Mouse (Mus musculus): Measurements from ENCODE around the gene Dock10.
"Not testable (repeated sequence)": the region's sequence is repeated elsewhere in the genome, so short reads cannot be mapped to it uniquely, and the experiment has no call there.

Dock10 gene

DNA sequence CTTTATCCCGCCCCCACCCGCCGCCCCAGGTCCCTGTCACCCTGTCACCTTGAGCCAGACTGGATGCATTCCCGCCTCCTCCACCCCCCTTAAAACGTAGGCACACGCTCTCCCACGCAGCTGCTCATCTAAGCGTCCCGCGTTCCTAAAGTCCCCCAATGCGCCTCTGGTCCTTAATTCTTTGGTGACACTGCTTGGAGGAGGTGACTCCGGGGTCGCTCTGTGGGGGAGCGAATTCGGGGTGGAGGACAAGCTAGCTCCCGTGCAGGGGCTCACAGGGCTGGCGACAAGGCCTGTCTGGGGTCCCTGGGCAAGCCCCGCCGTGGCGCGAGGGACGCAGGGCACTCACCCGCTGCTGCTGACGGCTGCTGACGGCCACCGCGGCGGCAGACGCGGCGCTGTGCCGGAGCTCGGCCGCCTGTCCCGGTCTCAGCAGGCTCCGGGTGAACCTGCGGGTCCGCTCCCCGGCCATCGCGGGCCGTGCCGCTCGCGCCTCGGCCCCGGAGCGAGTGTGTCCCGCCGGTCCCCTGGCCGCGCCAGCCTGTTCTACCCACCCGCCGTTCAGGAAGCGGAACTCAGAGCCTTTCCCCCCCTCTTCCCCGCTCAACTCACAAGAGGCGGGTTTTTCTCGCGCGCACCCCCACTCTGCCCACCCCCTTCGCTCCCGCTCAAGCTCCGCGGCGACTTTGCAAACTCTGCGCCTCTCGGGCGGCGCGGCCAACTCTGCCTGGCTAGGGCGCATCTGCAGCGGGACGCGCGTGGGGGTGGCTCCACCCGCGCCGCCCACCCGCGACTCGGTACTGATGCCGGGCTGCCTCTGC, at the start of gene Dock10:
Dock10 (minus strand) TSS at position 551 of the 821 bp plus-strand sequence.
- DNase-seq (ENCODE audit: low spot score in 2 of 2) = peak; percentile 57 to 67

DNA sequence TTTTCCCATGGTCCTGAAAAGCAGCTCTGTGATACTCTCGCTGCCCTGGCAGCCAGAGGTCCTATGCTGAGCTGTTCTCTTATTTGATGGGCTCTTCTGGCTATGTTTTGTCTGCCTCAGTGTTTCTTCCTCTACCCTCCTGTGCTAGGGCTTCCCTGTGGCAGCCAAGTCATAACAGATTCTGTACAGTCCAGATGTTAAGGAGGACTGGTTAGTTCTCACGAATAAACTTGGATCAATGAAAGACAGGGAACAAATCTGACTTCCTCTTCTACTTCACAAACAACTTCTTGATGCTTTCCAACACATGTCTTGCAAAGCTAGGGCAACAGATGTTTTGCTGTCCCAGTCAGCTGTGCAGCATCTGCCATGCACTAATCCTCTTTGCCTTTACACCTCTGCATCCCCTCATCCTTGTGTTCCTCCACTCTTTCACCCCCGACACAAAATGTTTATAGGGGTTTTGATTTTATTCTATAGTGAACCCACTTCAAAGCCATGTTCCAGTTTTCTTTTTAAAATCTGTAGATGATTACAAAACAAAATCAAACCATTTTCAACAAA, 48.6 kb upstream of the Dock10 start:
- no peak for DNase-seq (ENCODE audit: low spot score in 2 of 2)

DNA sequence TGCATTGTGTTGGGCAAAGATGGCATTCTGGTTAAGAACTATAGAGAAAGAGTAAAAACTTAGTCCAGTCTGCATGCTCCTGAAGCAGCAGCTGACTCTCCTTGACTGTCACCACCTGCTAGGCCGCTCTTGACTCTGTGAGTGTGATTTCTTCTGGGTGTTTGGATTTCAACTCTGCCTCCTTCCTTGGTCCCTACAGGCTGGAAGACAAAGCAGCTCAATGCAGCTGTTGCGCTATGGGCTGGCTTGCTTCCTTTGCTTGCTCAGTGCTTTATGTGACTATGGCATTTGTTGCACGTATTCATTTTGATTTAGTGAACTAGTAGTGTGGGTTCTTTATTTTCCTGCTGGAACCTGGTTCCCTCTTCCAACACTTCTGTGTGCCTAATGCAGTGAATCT, 43.7 kb upstream of the Dock10 start:
- DNase-seq (ENCODE audit: low spot score in 2 of 2) = no peak

DNA sequence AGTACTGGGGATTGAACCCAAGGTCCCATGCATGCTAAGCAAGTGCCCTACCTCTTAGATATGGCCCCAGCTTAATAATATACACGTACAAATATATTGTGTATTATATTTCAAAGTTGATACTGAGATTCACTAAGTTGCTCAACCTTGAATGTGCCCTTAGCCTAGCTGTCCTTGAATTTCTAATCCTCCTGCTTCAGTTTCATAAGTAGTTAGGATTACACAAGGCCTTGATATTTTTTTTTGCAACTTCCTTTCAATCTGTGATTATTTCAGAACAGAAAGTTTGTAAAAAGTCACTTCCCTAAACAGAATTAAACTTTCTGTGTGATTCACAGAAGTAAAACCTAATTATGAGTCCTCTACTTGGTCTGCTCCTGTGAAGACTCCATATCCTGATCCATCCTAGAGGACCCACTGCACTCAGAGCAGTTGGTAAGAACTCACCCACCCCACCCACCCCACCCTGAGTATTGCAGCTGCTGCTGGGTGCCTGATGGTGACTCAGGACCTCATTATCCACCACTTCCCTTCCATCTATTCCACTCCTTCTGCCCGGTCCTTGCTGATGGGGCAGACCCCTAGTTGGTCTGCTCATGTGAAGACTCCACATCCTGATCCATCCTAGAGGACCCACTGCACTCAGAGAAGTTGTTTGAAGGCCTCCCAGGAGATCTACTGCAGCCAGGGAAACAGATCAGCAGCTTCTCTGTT, 26.9 kb upstream of the Dock10 start:
- no peak for DNase-seq (ENCODE audit: low spot score in 2 of 2)

DNA sequence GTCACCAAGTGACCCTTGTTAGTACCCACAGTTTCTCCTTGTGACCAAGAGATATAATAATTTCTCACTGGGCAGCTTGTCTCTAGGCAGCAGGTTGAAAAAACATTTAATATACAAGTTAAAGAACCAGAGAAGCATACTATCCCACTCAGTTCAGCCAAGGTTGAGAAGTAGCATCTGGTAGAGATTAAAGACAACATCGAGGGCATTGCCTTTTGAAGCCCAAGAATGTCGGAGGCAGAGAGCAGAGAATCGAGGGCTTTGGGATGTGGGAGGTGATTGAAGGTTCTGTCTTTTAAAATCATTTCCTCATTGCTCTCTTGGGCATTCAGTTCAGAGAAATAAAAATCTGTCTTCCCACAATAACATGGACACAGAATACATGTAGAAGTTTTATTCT, 25.8 kb upstream of the Dock10 start:
- no peak for DNase-seq (ENCODE audit: low spot score in 2 of 2)

DNA sequence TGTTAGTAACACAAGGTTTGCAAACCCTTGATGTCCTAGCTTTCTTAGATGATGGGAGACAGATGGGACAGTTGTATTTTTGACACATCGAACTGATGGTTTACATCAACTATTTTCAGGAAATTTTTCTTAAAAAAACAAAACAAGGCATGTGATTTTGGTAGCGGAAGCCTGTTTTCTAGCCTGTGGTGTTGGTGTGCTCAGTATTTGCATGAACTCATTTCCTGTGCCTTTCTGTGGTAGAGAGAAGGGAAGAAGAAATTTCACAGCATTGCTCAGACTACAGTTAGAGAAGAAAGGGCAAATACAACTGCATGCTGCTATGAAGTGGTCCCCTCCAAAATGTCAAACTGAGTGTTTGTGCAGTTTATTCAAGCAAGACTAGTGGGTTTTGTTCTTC, 7.2 kb upstream of the Dock10 start:
- no peak for DNase-seq (ENCODE audit: low spot score in 2 of 2)

DNA sequence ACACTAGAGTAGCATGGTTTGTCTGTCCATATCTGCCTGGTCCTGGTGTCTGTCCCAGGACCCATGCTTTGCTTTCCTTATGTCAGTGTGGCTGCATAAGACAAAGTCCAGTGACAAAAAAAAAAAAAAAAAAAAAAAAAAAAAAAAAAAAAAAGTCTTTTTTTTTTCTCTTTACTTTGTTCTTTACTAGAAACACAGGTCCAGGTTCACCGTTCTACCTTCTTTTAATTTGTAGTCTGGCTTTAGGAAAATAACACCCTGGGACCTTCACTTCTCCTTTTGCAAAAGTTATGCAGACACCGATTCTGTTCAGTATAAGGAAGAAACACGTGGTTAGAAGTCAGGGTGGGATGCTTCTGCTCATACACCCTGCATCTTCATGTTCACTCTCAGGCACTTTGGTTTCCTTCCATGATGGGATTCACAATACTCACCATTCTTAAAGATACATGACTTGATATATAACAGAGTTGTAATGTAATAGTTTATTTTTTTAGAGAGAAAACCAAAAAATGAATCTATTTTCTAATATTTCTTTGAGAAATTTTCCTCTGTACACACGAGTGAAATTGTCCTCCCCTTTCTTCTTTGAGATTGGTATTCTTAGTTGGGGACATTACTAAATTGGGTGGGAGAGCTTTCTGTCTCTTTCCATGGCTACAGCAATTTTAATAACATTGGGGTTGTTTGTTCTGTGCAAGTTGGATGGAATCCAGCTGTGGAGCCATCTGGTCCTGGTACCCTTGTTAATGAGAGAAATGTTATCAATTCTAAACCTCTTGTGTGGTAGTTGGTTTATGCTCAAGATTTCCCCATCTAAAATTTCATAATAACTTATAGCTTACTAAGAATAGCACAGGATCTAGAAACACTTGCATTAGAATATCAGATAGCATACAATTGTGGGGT, 5.0 kb upstream of the Dock10 start:
- DNase-seq (ENCODE audit: low spot score in 2 of 2) = no peak

DNA sequence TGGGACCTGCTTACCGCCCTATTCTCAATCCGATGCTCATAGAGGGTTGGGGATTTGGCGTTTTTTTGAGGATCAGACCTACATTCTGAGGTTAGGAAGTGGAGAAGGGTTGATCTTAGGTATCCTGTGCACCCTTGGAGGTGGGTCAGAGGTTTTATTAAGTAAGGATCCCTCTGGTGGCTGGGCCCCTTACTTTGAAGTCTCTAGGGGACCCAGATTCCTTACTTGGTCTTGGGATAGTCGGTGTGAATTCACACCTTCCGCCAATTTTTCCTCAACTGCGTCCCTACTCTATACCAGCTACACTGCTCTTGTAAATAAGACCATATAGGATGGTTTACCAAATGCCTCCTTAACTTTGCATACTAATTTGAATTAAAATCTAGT, 464 bp upstream of the Dock10 start:
- no peak for DNase-seq (ENCODE audit: low spot score in 2 of 2)

DNA sequence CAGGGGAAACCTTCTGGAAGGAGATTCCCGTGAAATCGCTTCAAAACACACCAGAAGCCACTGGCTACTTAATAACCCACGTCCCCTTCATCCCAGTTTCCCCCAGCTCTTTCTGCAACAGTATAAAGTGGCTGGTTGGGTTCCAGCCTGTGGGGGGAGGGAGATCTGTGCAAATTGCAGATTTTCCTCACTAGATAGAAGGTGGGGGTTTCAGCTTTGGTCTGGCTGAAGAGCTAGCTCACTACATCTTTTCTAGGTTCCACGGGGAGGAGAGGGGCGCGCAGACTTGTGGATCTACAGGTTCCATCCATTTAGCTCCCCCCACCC, 714 bp downstream of the Dock10 start:
- DNase-seq (ENCODE audit: low spot score in 2 of 2) = peak; percentile 29 to 30

DNA sequence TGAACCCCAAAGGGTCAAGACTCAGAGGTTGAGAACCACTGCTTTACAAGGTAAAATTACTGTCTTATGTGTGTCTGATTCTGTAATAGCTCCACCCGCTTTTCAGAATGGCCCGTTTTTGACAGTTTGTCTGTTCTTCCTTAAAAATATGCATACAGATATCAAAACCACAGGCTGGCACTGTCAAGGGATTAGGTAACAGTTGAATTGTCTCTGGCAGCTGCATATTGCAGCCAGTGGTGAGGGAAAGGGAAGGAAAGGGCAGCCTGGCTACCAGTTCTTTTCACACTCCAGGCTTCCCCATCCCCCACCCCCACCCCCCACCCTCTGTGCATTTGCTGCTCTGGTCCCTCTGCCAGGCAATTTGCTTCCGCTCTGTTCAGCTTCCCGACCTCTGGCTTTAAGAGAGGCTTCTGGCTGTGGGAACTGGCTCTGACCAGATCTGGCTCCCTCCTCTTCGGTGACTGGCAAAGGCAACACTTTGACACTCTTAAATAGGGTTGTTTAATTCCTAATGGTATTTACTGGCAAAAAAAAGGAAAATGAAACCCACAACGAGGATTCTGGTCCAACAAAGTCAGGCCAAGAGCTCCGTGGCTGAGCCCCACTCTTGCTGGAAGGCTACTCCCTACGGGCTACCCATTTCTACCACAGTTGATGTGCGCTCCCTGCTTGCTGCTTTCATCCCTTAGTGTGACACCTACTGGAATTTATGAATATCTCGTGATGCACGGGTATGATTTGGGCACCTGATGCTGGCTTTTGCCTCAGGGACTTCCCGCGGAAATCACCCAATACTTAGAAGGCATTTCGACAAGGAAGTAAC, 1.3 kb downstream of the Dock10 start:
- peak; percentile 31 to 33 for DNase-seq (ENCODE audit: low spot score in 2 of 2)

DNA sequence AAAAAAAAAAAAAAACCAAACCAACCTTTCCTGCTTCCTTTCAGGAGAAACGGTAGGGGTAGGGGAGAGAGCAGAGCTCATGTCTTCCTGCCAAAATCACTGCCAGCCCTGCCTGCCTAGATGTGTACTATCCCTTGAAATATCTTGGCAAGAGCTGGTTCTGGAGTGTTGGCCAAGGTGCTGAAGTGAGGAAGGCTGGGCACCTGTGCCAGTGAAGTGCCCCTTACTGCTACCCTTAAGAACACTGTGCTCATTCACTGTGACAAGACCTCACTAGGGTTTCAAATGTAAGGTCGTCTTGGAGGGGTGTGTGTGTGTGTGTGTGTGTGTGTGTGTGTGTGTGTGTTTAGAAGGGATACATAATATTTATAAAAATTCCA, 2.3 kb downstream of the Dock10 start:
- no peak for DNase-seq (ENCODE audit: low spot score in 2 of 2)

DNA sequence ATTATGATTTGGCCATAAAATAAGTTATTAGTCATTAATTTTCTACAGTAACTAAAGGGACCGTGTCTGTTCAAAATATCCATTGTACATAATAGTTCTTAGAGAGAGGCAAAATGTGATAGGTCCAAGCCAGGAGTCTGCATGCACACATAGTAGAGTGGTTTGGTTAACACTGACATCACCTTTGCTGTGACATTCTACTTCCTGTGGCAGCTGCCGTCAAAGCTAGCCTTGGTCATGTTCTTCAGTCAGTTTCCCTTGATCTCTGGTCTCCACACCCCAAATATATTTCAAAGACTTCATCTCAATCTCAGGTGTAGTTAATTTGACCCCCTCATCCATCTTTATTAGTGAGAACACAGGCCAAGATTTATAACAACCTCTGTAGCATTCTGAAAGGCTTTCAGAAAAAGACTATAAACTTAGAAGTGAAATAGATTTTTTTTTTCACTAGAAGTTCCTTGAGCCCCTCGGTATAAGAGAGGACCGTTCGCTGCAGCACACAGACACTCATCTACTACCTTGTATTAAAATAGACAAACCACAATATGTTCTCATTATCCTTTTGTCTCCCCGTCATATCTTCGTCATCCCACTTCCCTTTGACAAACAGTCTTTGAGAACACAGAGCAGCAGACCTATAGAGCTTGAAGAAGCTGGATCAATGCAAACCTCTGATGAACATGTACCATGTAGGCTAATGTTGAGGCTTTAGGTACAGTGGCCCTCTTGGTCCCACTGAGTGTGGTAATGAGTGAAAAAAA, 2.8 kb downstream of the Dock10 start:
- DNase-seq (ENCODE audit: low spot score in 2 of 2) = no peak

DNA sequence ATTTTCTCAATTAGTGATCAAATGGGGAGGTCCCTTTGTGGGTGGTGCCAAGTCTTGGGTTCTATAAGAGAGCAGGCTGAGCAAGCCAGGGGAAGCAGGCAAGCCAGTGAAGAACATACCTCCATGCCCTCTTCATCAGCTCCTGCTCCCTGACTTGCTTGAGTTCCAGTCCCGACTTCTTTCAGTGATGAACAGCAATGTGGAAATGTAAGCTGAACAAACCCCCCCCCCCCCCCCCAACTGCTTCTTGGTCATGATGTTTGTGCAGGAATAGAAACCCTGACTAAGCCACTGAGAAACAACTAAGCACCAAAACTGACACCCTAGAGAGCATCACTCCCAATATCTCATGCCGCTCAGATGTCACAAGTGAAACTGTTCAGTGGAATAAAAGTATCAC, 9.2 kb downstream of the Dock10 start:
- DNase-seq (ENCODE audit: low spot score in 2 of 2) = not testable (repeated sequence)

DNA sequence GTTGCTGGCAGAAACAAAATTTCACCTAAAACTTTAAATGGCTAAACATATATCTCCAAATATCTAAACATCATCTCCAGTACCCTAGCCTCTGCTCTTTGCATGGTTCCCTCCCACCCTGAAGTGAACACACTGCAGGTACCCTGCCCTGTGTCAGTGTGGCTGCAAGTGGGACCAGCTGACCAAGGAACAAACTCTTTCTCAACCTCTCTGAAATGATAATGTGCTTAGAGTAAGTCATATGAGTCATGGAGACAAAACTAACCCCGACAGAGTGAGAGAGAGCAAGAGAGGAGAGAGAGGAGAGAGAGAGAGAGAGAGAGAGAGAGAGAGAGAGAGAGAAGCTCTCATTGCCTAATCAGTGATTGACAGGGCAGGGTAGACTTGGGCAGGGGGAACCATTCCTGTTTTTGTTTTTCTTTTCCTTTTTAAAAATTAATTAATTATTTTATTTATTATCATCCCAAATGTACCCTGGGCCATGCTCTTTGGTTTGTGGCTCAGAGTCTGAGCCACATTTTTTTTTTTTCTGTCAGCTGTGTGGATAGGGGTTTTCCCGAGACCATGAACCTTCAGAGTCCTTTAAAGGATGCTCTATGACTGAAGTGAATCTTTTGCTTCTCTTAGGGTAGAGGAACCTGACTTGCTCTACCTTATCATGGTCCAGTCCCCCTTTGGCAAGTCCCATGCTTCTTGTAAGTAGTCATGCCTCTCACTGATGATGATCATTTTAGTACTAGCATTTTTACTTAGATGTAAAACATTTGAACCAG, 11.4 kb downstream of the Dock10 start:
- no peak for DNase-seq (ENCODE audit: low spot score in 2 of 2)

DNA sequence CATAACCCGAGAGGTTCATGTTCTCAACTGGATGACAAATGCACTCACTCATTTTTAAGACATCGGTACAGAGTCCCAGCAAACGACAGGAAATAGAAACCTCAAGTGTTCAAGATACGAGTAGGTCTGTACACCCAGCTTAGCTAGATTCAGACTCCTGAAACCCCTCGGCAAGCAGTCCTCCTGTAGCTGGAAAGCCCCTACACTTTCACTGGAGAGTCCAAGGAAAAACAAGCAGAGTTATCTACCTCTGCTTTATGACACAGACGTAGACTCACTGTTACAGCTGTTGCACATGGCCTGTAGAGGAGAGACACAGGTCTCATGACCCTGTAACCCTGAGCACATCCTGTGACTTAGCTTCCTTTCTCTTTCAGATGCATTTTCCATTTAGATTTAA, 12.1 kb downstream of the Dock10 start:
- DNase-seq (ENCODE audit: low spot score in 2 of 2) = no peak

DNA sequence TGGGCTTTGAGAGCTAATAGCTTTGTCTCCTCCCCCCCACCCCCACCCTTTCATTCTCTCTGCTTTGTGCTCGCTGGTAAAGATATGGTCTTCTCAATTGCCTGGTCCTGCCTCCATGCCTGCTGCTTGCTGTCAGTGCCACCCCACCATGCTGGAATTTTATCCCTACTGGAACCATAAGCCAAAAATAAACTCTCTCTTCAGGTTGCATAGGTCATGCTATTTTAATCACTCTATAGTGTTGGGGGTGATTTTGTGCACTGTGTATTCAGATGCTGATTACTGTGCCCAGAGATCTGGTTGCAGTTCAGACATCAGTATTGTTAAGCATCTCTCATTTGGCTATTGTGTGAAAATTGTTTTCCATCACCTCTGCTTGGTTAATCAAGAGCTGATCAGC, 18.9 kb downstream of the Dock10 start:
- no peak for DNase-seq (ENCODE audit: low spot score in 2 of 2)

DNA sequence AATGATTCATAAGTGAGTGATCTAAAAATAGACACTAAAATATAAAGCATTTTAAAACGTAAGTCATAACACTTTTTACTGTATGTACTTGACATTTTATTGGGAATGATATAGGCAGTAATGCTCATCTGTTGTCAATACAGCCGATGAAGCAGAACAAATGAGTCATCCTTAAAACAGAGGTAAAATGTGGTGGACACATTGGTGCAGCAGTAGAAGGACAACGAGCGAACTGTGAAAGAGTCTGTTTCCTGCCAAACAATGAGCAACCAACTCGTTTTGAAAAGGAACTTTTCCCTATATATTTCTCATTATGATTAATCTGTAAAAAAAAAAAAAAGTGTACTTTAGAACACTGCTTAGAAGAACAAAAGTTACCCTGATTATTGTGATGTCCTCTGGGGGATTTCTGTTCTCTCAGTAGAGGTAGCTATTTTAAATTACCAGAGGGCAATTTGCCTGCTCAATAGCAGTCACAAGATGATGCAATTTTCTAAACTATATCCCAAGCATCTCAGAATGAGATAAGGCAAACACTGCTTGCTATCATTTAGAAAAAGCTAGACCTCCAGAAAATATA, 20.4 kb downstream of the Dock10 start:
- DNase-seq (ENCODE audit: low spot score in 2 of 2) = no peak

DNA sequence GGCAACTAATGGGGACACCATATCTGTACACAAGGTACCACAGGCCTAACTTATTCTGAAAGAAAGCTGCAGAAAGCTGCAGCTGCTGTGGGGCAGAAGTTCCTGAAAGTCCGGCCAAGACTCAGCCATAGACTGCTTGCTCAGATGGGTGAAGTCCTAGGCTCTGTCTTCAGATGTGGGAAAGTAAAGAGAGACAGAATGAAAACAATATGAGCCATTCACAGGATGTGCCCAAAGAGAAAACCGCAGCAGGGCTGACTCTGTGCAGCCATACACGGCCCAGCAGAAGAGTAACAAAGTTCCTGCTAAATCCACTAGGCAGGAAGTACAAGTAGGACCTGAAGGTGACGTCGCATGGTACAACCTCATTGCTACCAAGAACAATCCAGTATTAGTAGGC, 27.7 kb downstream of the Dock10 start:
- no peak for DNase-seq (ENCODE audit: low spot score in 2 of 2)

DNA sequence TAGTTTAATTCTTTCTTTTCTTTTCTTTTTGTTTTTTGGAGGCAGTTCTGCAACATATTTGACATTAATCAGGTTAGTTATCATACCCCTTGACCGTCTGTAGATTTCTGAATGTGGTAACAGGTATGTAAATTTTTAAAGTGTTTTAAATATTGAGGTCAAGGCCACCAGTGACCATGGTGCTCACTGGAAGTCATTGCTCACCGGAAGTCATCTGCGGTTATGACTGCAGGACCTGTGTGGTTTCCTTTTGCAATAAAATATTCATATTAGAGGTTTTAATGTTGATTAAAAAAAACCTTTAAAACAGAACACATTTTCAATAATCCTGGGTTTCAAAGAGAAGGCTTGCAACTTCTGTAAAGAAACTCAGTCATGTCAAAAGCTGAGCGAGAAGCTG, 28.2 kb downstream of the Dock10 start:
- no peak for DNase-seq (ENCODE audit: low spot score in 2 of 2)

All from right cerebral cortex, postnatal 10 days (tissue).